Mouse (Mus musculus): ENCODE results near the gene Rbks. TPM values are rescaled to one million over a fixed set of nuclear protein-coding genes. Genes with fewer than 3 reads are reported as not detected.

Gene Rbks
- polyA plus RNA-seq, 1 experiment from 2014 or later, result 24.8 TPM

DNA sequence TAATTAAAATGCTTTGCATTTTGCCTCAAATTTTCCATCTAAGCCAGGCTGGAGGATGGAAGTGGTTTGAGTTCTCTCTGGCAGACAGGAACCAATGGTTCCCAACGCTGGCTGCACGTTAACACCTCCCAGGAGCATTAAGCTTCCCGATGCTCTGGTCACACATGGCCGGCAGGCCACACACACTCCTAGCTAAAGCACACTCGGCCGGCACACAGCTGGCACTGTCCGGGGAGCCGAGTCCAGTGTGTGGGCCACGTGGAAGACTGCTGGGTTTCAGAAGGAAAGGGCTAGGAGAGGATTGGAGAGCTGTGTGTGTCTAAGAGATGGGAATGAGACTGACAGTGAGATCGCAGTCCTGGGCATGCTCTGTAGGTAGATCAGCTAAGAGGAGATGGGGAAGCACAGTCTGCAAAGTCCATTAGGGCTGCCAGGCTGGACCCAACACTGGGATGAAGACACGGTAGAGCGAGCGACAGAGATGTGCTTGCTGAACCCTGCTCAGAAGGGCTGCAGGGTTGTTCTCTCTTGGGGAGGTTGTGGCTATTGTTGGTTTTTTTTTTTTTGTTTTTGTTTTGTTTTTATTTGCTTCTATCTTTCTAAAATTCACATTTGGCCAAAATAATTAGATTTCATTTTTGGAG is 29.0 kb downstream of the Rbks start:
- Histone ChIP-seq H3K9me3 (ENCODE audit: control insufficient read depth, low read length) (no peaks in the 10 kb centered on the region), H3K36me3 (ENCODE audit: control insufficient read depth, insufficient read depth, low read length) (no peaks in the 10 kb centered on the region), H3K27me3 (replicated peaks; ENCODE audit: control insufficient read depth, insufficient read depth, low read length) (no peaks in the 10 kb centered on the region), H3K4me3 (ENCODE audit: low read depth, low read length) (no peak overlapping the region), H3K4me1 (replicated peaks; ENCODE audit: control insufficient read depth, insufficient read depth, low read length) (peaks cover 2% of the 10 kb centered on the region; the same call in 1 of the 2 replicates), H3K9ac (ENCODE audit: low read depth, low read length) (no peak overlapping the region), H3K27ac (ENCODE audit: low read depth, low read length) (no peak overlapping the region), H3K4me2 (no peak overlapping the region)
- 86% methylated on average over 13 of the region's 13 CpGs for WGBS
- DNase-seq (ENCODE audit: low spot score) (no peak), ATAC-seq (replicated peaks; ENCODE audit: low FRiP score) (no peak)

DNA sequence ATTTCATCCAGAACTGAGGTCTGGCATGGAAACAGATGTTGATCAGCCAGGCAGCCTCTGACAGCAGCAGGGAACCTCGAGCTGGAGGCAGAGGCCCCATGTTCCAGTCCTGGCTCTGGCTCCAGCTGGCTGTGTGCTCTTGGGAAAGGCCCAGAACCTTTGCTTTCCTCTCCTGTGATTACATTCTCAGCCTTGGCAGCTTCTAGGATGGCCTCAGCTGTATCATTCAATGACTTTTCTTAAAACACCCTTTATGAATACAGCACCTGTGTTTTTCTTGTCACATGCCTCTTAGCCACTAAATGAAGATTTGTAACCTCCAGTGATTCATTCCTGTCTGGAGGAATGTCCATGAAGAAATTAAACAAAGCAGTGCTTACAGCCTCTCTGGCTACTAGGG is 31.3 kb downstream of the Rbks start:
- 57% methylated on average over 1 of the region's 1 CpGs for WGBS
- DNase-seq (ENCODE audit: low spot score), result no peak

DNA sequence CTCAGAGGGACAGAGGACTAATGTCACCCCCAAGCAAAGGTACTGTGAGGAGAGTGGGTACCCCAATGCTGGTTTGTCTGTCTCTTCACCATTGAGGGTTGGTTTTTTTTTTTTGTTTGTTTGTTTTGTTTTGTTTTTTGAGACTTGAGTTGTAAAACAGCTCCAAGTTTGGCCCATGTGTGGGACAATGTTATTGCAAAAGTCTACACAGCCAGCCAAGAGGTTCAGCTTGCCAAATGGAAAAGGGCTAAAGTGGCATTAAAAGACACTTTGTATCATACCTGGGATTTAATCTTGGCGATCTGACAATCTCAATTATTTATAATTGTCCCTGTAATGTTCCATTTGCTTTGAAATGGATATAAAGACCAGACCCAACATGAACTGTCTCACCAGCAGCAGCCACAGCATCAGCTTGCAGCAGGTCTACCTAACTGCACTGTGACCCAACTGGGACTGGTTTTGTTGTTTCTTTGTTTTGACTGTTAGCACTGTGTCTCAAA is 41.7 kb downstream of the Rbks start:
- Histone ChIP-seq H3K27me3 (replicated peaks; ENCODE audit: control insufficient read depth, insufficient read depth, low read length) (no peaks in the 10 kb centered on the region), H3K9ac (ENCODE audit: low read depth, low read length) (no peak overlapping the region), H3K4me1 (replicated peaks; ENCODE audit: control insufficient read depth, insufficient read depth, low read length) (no peaks in the 10 kb centered on the region), H3K4me2 (no peak overlapping the region), H3K27ac (ENCODE audit: low read depth, low read length) (no peak overlapping the region), H3K9me3 (ENCODE audit: control insufficient read depth, low read length) (no peaks in the 10 kb centered on the region), H3K36me3 (ENCODE audit: control insufficient read depth, insufficient read depth, low read length) (no peaks in the 10 kb centered on the region), H3K4me3 (ENCODE audit: low read depth, low read length) (no peak overlapping the region)
- 77% methylated on average over 1 of the region's 1 CpGs for WGBS
- DNase-seq (ENCODE audit: low spot score) (no peak), ATAC-seq (replicated peaks; ENCODE audit: low FRiP score) (no peak)

More for the DNA sequence above, 31.3 kb downstream of the Rbks start:
- H3K36me3 ChIP-seq (ENCODE audit: control insufficient read depth, insufficient read depth, low read length), result no peaks in the 10 kb centered on the region
- H3K4me2 ChIP-seq, result no peak overlapping the region
- no peak overlapping the region for H3K4me3 ChIP-seq (ENCODE audit: low read depth, low read length)
- H3K27me3 ChIP-seq (replicated peaks; ENCODE audit: control insufficient read depth, insufficient read depth, low read length), result no peaks in the 10 kb centered on the region
- no peak for ATAC-seq (replicated peaks; ENCODE audit: low FRiP score)
- no peak overlapping the region for H3K27ac ChIP-seq (ENCODE audit: low read depth, low read length)
- no peaks in the 10 kb centered on the region for H3K9me3 ChIP-seq (ENCODE audit: control insufficient read depth, low read length)
- H3K9ac ChIP-seq (ENCODE audit: low read depth, low read length), result no peak overlapping the region
- peaks cover 2% of the 10 kb centered on the region; the same call in 1 of the 2 replicates for H3K4me1 ChIP-seq (replicated peaks; ENCODE audit: control insufficient read depth, insufficient read depth, low read length)

DNA sequence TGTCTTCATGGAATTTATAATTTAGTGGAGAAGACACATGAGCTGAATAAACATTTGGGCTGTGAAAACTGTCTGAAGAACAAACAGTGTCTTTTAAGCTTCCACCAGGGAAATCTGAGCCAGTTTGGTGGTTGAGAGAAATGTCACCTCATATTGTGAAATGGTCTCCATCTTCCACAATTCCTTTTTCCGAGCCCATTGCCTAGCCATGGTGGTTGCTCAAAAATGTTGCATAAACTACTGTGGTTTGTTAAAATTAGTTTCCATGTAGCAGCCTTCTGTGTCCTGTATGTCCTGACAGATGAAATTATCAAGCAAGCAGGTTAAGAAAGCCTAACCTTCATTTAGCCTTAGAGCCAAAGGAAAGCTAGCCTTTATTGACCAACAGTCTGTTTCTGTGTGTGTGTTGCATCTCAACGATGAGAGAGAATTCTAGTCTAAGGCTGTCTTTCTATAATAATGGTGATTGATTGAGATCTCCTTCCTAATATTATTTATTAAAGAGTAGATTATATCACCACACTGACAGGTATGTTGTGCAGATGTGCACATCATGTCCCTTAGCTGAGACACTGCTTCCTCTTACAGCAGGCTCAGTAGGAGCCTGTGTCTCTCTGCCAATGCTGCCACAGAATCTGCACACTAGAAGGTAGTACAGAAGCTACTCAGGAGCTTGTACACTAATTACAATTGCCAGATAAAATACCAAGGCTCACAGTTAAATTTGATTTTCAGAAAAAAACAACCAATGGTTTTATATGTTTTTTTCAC is 46.7 kb downstream of the Rbks start:
- DNase-seq (ENCODE audit: low spot score), result no peak
- Histone ChIP-seq H3K9me3 (ENCODE audit: control insufficient read depth, low read length) (no peaks in the 10 kb centered on the region), H3K4me1 (replicated peaks; ENCODE audit: control insufficient read depth, insufficient read depth, low read length) (no peaks in the 10 kb centered on the region), H3K9ac (ENCODE audit: low read depth, low read length) (no peak overlapping the region), H3K27ac (ENCODE audit: low read depth, low read length) (no peak overlapping the region), H3K27me3 (replicated peaks; ENCODE audit: control insufficient read depth, insufficient read depth, low read length) (no peaks in the 10 kb centered on the region), H3K4me3 (ENCODE audit: low read depth, low read length) (no peak overlapping the region), H3K4me2 (no peak overlapping the region), H3K36me3 (ENCODE audit: control insufficient read depth, insufficient read depth, low read length) (no peaks in the 10 kb centered on the region)
- ATAC-seq (replicated peaks; ENCODE audit: low FRiP score), result no peak
- 87% methylated on average over 2 of the region's 2 CpGs for WGBS

- Histone ChIP-seq H3K4me3 (ENCODE audit: low read depth, low read length) (no peak overlapping the region), H3K4me1 (replicated peaks; ENCODE audit: control insufficient read depth, insufficient read depth, low read length) (no peaks in the 10 kb centered on the region), H3K27me3 (replicated peaks; ENCODE audit: control insufficient read depth, insufficient read depth, low read length) (no peaks in the 10 kb centered on the region), H3K4me2 (no peak overlapping the region), H3K9ac (ENCODE audit: low read depth, low read length) (no peak overlapping the region), H3K36me3 (ENCODE audit: control insufficient read depth, insufficient read depth, low read length) (no peaks in the 10 kb centered on the region), H3K9me3 (ENCODE audit: control insufficient read depth, low read length) (no peaks in the 10 kb centered on the region), H3K27ac (ENCODE audit: low read depth, low read length) (no peak overlapping the region)
- no peak for DNase-seq (ENCODE audit: low spot score)
- ATAC-seq (replicated peaks; ENCODE audit: low FRiP score), result no peak
- WGBS, result 82% methylated on average over 2 of the region's 2 CpGs
Observed at GRCm38 (mm10) chr5:31647327-31647726, 50.1 kb downstream of the Rbks start.

DNA sequence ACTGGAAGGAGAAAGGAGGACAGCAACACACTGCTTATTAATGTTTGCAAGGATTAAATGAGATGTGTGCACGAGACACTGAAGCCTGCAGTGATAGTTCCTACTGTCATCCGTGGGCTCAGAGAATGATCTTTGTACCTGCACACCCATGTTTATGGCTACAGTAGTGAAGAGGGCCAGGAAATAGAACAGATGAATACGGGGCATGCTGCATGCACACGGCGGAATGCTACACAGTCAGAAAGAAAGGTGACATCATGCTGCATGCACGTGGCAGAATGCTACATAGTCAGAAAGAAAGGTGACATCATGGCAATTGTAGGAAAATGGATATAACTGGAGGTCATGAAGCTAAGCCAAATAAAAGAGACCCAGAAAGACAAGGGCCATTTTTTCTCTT is 50.9 kb downstream of the Rbks start:
- Histone ChIP-seq H3K4me3 (ENCODE audit: low read depth, low read length) (no peak overlapping the region), H3K36me3 (ENCODE audit: control insufficient read depth, insufficient read depth, low read length) (no peaks in the 10 kb centered on the region), H3K9ac (ENCODE audit: low read depth, low read length) (no peak overlapping the region), H3K27ac (ENCODE audit: low read depth, low read length) (no peak overlapping the region), H3K9me3 (ENCODE audit: control insufficient read depth, low read length) (no peaks in the 10 kb centered on the region), H3K4me2 (no peak overlapping the region), H3K27me3 (replicated peaks; ENCODE audit: control insufficient read depth, insufficient read depth, low read length) (no peaks in the 10 kb centered on the region), H3K4me1 (replicated peaks; ENCODE audit: control insufficient read depth, insufficient read depth, low read length) (no peaks in the 10 kb centered on the region)
- no peak for ATAC-seq (replicated peaks; ENCODE audit: low FRiP score)
- no peak for DNase-seq (ENCODE audit: low spot score)
- WGBS, result 81% methylated on average over 6 of the region's 6 CpGs

GRCm38 (mm10) chr5:31645798-31646197 is 51.6 kb downstream of the Rbks start:
- H3K27me3 ChIP-seq (replicated peaks; ENCODE audit: control insufficient read depth, insufficient read depth, low read length), result no peaks in the 10 kb centered on the region
- H3K4me3 ChIP-seq (ENCODE audit: low read depth, low read length), result no peak overlapping the region
- no peaks in the 10 kb centered on the region for H3K36me3 ChIP-seq (ENCODE audit: control insufficient read depth, insufficient read depth, low read length)
- ATAC-seq (replicated peaks; ENCODE audit: low FRiP score) (no peak), DNase-seq (ENCODE audit: low spot score) (no peak)
- WGBS, result 90% methylated on average over 6 of the region's 6 CpGs
- H3K9ac ChIP-seq (ENCODE audit: low read depth, low read length), result no peak overlapping the region
- H3K9me3 ChIP-seq (ENCODE audit: control insufficient read depth, low read length), result no peaks in the 10 kb centered on the region
- H3K4me1 ChIP-seq (replicated peaks; ENCODE audit: control insufficient read depth, insufficient read depth, low read length), result no peaks in the 10 kb centered on the region
- no peak overlapping the region for H3K27ac ChIP-seq (ENCODE audit: low read depth, low read length)
- H3K4me2 ChIP-seq, result no peak overlapping the region

GRCm38 (mm10) chr5:31644847-31645246 is 52.6 kb downstream of the Rbks start:
- ATAC-seq (replicated peaks; ENCODE audit: low FRiP score), result no peak
- WGBS, result 89% methylated on average over 6 of the region's 6 CpGs
- H3K27ac ChIP-seq (ENCODE audit: low read depth, low read length), result no peak overlapping the region

DNA sequence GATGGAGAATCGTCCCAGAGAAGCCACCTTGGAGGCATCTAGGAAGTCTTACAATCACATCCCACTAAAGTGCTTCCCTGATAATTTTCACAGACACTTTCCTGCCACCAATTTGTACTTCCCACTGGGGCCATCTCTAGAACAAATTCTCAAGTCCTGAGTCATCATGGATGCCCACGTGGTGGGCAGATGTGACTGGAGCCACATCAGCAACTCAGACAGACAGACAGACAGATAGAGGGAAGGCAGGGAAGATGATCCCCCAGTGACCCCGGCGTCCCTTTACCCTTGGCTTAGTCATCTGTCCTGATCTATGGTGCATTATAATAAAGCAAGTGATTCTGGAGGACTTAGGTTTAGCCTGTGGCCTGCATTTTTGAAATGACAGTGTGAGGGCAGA is 53.2 kb downstream of the Rbks start:
- no peak overlapping the region for H3K4me3 ChIP-seq (ENCODE audit: low read depth, low read length)
- no peaks in the 10 kb centered on the region for H3K4me1 ChIP-seq (replicated peaks; ENCODE audit: control insufficient read depth, insufficient read depth, low read length)
- no peak for DNase-seq (ENCODE audit: low spot score)
- no peak overlapping the region for H3K4me2 ChIP-seq
- no peak for ATAC-seq (replicated peaks; ENCODE audit: low FRiP score)
- H3K27ac ChIP-seq (ENCODE audit: low read depth, low read length), result no peak overlapping the region
- H3K27me3 ChIP-seq (replicated peaks; ENCODE audit: control insufficient read depth, insufficient read depth, low read length), result no peaks in the 10 kb centered on the region
- 70% methylated on average over 4 of the region's 4 CpGs for WGBS
- no peaks in the 10 kb centered on the region for H3K9me3 ChIP-seq (ENCODE audit: control insufficient read depth, low read length)
- H3K9ac ChIP-seq (ENCODE audit: low read depth, low read length), result no peak overlapping the region
- no peaks in the 10 kb centered on the region for H3K36me3 ChIP-seq (ENCODE audit: control insufficient read depth, insufficient read depth, low read length)

More at GRCm38 (mm10) chr5:31644847-31645246, 52.6 kb downstream of the Rbks start:
- H3K36me3 ChIP-seq (ENCODE audit: control insufficient read depth, insufficient read depth, low read length), result no peaks in the 10 kb centered on the region
- no peak overlapping the region for H3K4me3 ChIP-seq (ENCODE audit: low read depth, low read length)
- no peak overlapping the region for H3K4me2 ChIP-seq
- no peak for DNase-seq (ENCODE audit: low spot score)
- no peak overlapping the region for H3K9ac ChIP-seq (ENCODE audit: low read depth, low read length)
- H3K27me3 ChIP-seq (replicated peaks; ENCODE audit: control insufficient read depth, insufficient read depth, low read length), result no peaks in the 10 kb centered on the region
- H3K4me1 ChIP-seq (replicated peaks; ENCODE audit: control insufficient read depth, insufficient read depth, low read length), result no peaks in the 10 kb centered on the region
- H3K9me3 ChIP-seq (ENCODE audit: control insufficient read depth, low read length), result no peaks in the 10 kb centered on the region

All from liver, embryonic 11.5 days (tissue).